Mouse (Mus musculus) heart, postnatal 25 days (tissue): ENCODE results near the gene Prpf31. TPM values are rescaled to one million over a fixed set of nuclear protein-coding genes. Genes with fewer than 3 reads are reported as not detected.

Experiments
- DNase-seq: peaks from one replicate; pipeline ENCODE4 v3.0.0; 2022; ENCODE audit warnings: low spot score
- intact Hi-C: fragments of 180-260 bp; cut with DNase I; formaldehyde crosslinking; loops from one replicate; pipeline ENCODE4 v1.15.1; 2025
- microRNA-seq: library from miRNA; unstranded; fragments of <30 nt; microRNA quantifications from one replicate; pipeline ENCODE4 v1.2.0, GENCODE M21; 2022
- total RNA-seq, 2 experiments: library from RNA; stranded (reverse); gene quantifications; 2 replicates each; pipeline ENCODE4 v1.2.3; 2021

Prpf31 gene
- total RNA-seq, 2 experiments from 2014 or later: 22.2 to 25.1 TPM

DNA sequence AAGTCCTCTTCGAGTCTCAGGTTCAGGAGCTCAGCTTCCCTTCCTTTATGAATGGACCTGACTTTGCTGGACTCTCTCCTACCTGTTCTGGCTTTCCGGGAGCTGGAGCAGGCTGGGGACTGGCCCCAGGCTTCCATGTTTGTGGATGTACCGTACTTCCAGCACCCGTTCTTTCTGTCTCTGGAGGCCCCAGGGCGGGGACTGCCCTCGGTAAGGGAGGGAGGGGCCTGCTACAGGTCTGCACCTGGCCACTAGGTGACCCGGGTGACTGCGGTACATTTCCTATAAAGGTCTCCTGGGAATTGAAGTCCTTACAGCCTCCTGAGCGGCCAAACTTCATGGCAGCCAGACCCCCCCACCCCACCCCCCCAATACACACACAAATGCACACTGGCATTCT, 47.6 kb downstream of the Prpf31 start, which contains the start of gene Tmc4:
Gene Tmc4 (minus strand): TSS at position 212 of the 400 bp plus-strand sequence.
- intact Hi-C loops: loop anchor here (2.0 to 10.0 kb wide), 2 partner anchors 29 to 797 kb away; no protein-coding TSS in a partner anchor
- no peak for DNase-seq

GRCm38 (mm10) chr7:3683908-3684550, 54.2 kb downstream of the Prpf31 start:
- intact Hi-C loops: no loop called here
- DNase-seq: no peak

DNA sequence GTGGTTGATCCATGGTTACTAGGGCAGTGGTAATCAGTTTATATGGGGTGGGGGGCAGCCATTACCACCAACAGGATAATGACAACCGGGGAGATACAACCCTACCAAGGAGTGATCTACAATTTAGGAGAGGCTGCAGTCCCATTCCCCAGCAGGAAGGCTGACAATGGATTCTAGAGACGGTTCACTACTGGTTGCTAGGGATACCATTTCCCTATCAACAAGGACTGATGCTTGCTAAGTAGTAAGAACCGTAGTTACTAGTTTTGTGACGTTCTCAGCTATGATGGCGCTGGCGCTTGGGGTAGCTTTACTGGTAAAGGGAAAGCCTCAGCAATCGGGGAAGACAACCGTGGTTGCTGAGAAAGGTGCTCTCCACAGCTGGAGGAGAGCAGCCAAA, 54.9 kb downstream of the Prpf31 start:
- DNase-seq: no peak
- intact Hi-C loops: no loop called here

DNA sequence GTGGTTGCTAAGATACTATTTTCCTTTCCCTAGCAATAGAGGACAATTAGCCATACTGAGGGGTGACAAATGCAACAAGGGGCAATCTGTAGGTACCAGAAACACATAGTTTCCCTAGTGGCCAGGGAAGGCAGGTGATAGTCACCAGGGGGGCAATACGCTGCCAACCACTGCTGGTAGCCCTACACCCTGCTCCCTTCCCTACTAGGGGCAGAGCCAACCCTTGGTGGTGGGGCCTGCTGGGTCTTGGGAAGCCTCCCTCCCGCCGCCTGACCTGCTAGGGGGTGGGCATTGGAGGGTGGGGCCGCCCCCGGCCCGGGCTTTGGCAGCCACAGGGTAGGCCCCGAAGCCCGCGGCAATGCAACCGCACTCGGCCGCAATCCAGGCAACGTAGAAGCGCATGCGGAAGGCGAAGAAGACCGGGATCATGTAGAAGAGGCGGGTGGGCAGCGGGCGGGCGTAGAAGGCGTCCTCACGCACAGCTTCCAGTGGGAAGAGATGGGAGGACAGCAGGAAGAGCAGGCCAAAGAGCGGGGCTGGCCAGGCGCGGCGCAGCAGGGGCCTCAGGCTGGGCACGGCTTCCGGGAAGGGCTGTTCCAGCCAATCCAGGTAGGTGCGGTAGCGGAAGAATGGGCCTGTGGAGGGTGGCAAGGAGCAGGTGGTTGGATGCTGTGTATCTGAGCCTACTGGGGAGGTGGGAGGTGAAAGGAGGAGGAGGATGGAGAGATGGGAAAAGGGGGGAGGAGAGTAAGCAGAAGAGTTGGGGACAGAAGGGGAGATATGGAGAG, 55.8 kb downstream of the Prpf31 start:
- DNase-seq: no peak
- intact Hi-C loops: no loop called here

DNA sequence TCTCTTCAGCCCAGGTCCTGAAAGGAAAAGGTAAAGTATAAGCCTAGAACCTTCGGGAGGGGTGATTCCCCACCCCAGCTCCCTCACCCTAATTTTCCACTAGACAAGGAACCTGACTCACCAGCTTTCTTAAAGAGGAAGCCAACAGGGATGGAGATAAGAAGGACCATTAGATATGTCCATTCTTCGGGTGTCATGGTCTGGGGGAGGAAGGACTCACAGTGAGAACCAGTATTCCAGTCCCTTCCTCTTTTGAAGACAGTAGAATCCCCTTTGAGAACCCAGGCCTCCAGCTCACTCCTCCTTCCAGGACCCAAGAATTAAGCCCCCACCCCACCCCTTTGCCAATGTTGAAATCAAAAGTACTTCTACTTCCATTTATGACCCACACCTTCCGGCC, 62.1 kb downstream of the Prpf31 start:
- DNase-seq: no peak
- intact Hi-C loops: loop anchor here (1.0 to 10.0 kb wide), 5 partner anchors 13 to 1103 kb away; partner anchors contain the start of genes Cnot3, Rdh13 and Rpl28

Small RNAs within 50 kb of the gene (microRNA-seq; reads per million reads assigned to microRNA genes)
- not detected for gene Gm25100
- 0.83 reads per million for gene Mir3572

Other genes with a start within 250 kb of the Prpf31 start
- gene Cacng8, start 239.3 kb upstream of the Prpf31 start, total RNA-seq: not detected
- under 1 TPM; 0.45 to 0.70 TPM for gene Cacng6, start 205.8 kb upstream of the Prpf31 start, total RNA-seq
- gene Tarm1, start 127.4 kb upstream of the Prpf31 start, total RNA-seq: not detected
- gene Oscar, start 13.8 kb upstream of the Prpf31 start, total RNA-seq: under 1 TPM; 0.13 to 0.20 TPM
- 1,000 to 10,000 TPM; 1,735 to 1,752 TPM for gene Ndufa3, start 12.6 kb upstream of the Prpf31 start, total RNA-seq
- gene Tfpt, start 56 bp upstream of the Prpf31 start, total RNA-seq: 10 to 100 TPM; 16.9 to 20.0 TPM
- gene Cnot3, start 15.3 kb downstream of the Prpf31 start, total RNA-seq: 10 to 100 TPM; 24.7 to 30.6 TPM
- 10 to 100 TPM; 10.0 to 11.4 TPM for gene Leng1, start 35.9 kb downstream of the Prpf31 start, total RNA-seq
- gene Tmc4, start 47.6 kb downstream of the Prpf31 start, total RNA-seq: under 1 TPM; 0.45 to 0.83 TPM
- 10 to 100 TPM; 68.3 to 73.4 TPM for gene Tsen34, start 62.9 kb downstream of the Prpf31 start, total RNA-seq
- gene Mboat7, start 63.5 kb downstream of the Prpf31 start, total RNA-seq: 10 to 100 TPM; 17.1 to 17.9 TPM
- gene Rps9, start 74.0 kb downstream of the Prpf31 start, total RNA-seq: 100 to 1,000 TPM; 589 to 617 TPM
- 1 to 10 TPM; 1.3 to 2.1 TPM for gene Pirb, start 90.4 kb downstream of the Prpf31 start, total RNA-seq
- under 1 TPM; 0.20 to 0.39 TPM for gene Gm15448, start 195.7 kb downstream of the Prpf31 start, total RNA-seq
- under 1 TPM; 0.23 to 0.56 TPM for gene Pira2, start 215.1 kb downstream of the Prpf31 start, total RNA-seq